Comparison of ENCODE assay signal across 8 mouse cellular contexts in the genomic region with DNA sequence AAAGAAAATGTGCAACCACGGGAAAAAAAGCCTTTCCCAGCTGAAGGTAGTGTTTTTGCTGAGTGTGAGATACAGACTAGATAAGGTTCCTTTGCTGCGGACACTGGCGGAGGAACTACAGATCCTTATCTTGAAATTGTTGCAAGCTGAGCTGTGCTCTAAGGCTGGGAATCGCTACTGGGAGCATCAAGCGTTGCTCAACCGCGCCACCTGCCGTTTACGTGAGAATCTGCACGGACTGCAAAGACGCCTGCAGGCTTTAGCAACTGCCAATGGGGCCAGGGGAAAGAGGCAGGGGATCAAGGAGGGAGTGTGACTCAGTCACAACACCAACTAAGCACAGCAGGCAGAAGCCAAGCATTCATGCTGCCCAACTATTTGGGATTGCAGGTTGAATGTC.
DNase-seq lines count a peak whose midpoint lies in the region.

No protein-coding gene starts in this region.

- intact Hi-C loops in gastrocnemius, postnatal 14 days (cut with DNase I; ENCODE audit: low total_unique reads) = loop anchor here (2.0 to 5.0 kb wide), 2 partner anchors 100 to 246 kb away; no protein-coding TSS in a partner anchor

- peak; percentile 50 for DNase-seq in WW6 (ENCODE audit: low read depth, low spot score)
- DNase-seq in cerebellum, postnatal 25 days = peak; percentile 84 to 90
- peak; percentile 77 for DNase-seq in gastrocnemius, postnatal 14 days
- DNase-seq in hindlimb bud, embryonic 11.5 days (ENCODE audit: extremely low spot score, low read depth, low spot score) = peak; percentile 52
- DNase-seq in left cerebral cortex, adult 8-10 months (ENCODE audit: low spot score in 2 of 2) = peak; percentile 22 to 67
- peak; percentile 87 for DNase-seq in mesoderm, embryonic 11.5 days (ENCODE audit: low read depth, low spot score)
- peak; percentile 34 to 40 for DNase-seq in right cerebral cortex, postnatal 36 days (ENCODE audit: low spot score in 2 of 2)
- peak; percentile 67 to 80 for DNase-seq in urinary bladder, postnatal 36 days (ENCODE audit: low spot score in 2 of 2)

Comparison
In these comparisons a context has a peak if more than half of its experiments do, and no peak if none do; other contexts are left out.
1. Peak in every context shown above with its lines: DNase-seq.
2. DNase-seq: peak in every context shown above with its lines; median percentile 87 in cerebellum, postnatal 25 days; 87 in mesoderm, embryonic 11.5 days; 77 in gastrocnemius, postnatal 14 days; 74 in urinary bladder, postnatal 36 days; 52 in hindlimb bud, embryonic 11.5 days; 50 in WW6; 44 in left cerebral cortex, adult 8-10 months; 37 in right cerebral cortex, postnatal 36 days.